Mouse (Mus musculus) liver, adult 2 months (tissue): ENCODE data around the gene Hmg20b.

Experiments used
- CTCF ChIP-seq: fragments of 200-500 bp; IDR thresholded peaks from 2 replicates; pipeline ENCODE4 v1.5.1; 2011; ENCODE audit warnings: low read depth, low read length, control low read depth
- POLR2A ChIP-seq: fragments of 200-500 bp; IDR thresholded peaks from 2 replicates; pipeline ENCODE4 v1.6.1; 2011; ENCODE audit warnings: low read length, control low read depth; ENCODE audit not compliant: insufficient read depth; ENCODE audit errors: extremely low read depth

DNA sequence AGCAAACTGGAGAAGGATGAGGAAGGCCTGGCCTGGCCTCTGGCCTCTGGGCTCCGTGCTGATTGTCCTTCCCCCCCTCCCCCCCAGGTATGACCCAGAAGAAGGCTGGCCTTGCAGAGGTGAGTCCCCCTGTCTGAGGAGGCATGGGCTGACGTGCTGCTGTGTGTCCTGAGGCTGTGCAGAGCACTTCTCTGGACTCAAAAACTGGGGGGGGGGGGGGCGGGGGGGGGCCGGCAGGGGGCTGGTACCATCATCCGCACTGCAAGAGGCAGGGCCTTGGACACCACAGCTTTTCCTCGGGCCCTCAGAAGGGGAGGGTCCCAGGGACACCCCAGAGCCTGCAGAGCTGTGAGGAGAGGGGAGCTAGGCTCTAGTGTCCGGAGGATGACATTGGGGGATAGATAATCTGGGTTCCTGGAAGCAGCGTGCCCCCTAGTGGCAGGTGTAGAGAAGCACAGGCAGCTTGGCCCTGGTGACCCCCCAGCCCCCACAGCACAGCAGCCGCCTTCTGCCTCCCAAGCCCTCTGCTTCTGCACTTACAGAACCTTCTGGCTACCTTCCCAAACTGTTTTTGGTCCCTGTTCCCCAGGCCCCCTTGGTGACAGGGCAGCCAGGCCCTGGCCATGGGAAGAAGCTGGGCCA is 45.6 kb downstream of the Hmg20b start:
- peak; percentile 97 for TF ChIP-seq CTCF
- TF ChIP-seq POLR2A = no peak
